Mouse (Mus musculus) bone marrow, adult 2 months (tissue): ENCODE results near the gene Nubp2. TPM values are rescaled to one million over a fixed set of nuclear protein-coding genes. Genes with fewer than 3 reads are reported as not detected.

Experiments used
- H3K27ac ChIP-seq: fragments of 200-500 bp; 2 replicates; pipeline ENCODE4 v1.5.1; 2012; ENCODE audit warnings: low read depth, mild to moderate bottlenecking, control low read depth, inconsistent platforms, low read length; ENCODE audit not compliant: control insufficient read depth, poor library complexity, insufficient read depth
- H3K4me1 ChIP-seq: fragments of 200-500 bp; 2 replicates; pipeline ENCODE4 v1.6.1; 2011; ENCODE audit warnings: low read length; ENCODE audit not compliant: control insufficient read depth, insufficient read depth
- H3K4me3 ChIP-seq: fragments of 200-500 bp; replicated peaks from 2 replicates; pipeline ENCODE3; 2011; ENCODE audit warnings: mild to moderate bottlenecking, low read depth, low read length, control low read depth; ENCODE audit not compliant: control insufficient read depth
- CTCF ChIP-seq: fragments of 200-500 bp; IDR thresholded peaks from 2 replicates; pipeline ENCODE4 v1.5.1; 2011; ENCODE audit warnings: low read length, control low read depth; ENCODE audit not compliant: control insufficient read depth, insufficient read depth
- POLR2A ChIP-seq: fragments of 200-500 bp; IDR thresholded peaks from 2 replicates; pipeline ENCODE4 v1.6.1; 2011; ENCODE audit warnings: low read depth, mild to moderate bottlenecking, control low read depth, low read length, borderline replicate concordance; ENCODE audit not compliant: control insufficient read depth
- WGBS: fragments of 180-500 bp; shearing (Covaris S2); methylation state at CpG from one replicate; pipeline ENCODE4 v1.1.7; 2018; 5-methylcytosine and 5-hydroxymethylcytosine counted together
- polyA plus RNA-seq: library from polyadenylated mRNA; stranded (reverse); fragments of >200 nt; gene quantifications from 2 replicates; pipeline ENCODE4 v1.2.4, GENCODE M21; 2011; ENCODE audit warnings: low replicate concordance; ENCODE audit not compliant: missing spikeins, insufficient read depth, insufficient read length

Nubp2 gene
- polyA plus RNA-seq, 1 experiment = 45.6 TPM

GRCm38 (mm10) chr17:24839842-24840241 is 46.3 kb downstream of the Nubp2 start, which contains the start of gene Hagh:
Gene Hagh (plus strand): TSS chr17:24840143.
- H3K4me1 ChIP-seq = no peaks in the 10 kb centered on the region
- WGBS = 77% methylated on average over 8 of the region's 8 CpGs
- no peak within 1 kb of the TSS for H3K27ac ChIP-seq
- no peak within 1 kb of the TSS for H3K4me3 ChIP-seq
- TF ChIP-seq POLR2A (no peak), CTCF (no peak)

Other genes starting within 250 kb of the Nubp2 start
- 5.2 and 5.9 TPM in 2 replicates for gene Slc9a3r2, start 236.0 kb downstream of the Nubp2 start, polyA plus RNA-seq
- not detected in 2 replicates for gene Npw, start 227.9 kb downstream of the Nubp2 start, polyA plus RNA-seq
- 19.6 and 29.3 TPM in 2 replicates for gene Zfp598, start 216.7 kb downstream of the Nubp2 start, polyA plus RNA-seq
- gene Syngr3, start 196.4 kb downstream of the Nubp2 start, polyA plus RNA-seq = not detected in 2 replicates
- 19.3 and 42.9 TPM in 2 replicates for gene Gfer, start 190.2 kb downstream of the Nubp2 start, polyA plus RNA-seq
- gene Noxo1, start 190.1 kb downstream of the Nubp2 start, polyA plus RNA-seq = 2.1 and 2.5 TPM in 2 replicates
- gene Tbl3, start 178.7 kb downstream of the Nubp2 start, polyA plus RNA-seq = 19.4 and 28.1 TPM in 2 replicates
- gene Rnf151, start 168.3 kb downstream of the Nubp2 start, polyA plus RNA-seq = not detected in 2 replicates
- 828 and 1,146 TPM in 2 replicates for gene Rps2, start 168.2 kb downstream of the Nubp2 start, polyA plus RNA-seq
- 150 and 172 TPM in 2 replicates for gene Ndufb10, start 161.9 kb downstream of the Nubp2 start, polyA plus RNA-seq
- gene Rpl3l, start 158.5 kb downstream of the Nubp2 start, polyA plus RNA-seq = 2.5 TPM in 1 of 2 replicates, not detected in the other
- gene Msrb1, start 149.7 kb downstream of the Nubp2 start, polyA plus RNA-seq = 106 and 309 TPM in 2 replicates
- 2.2 TPM in 1 of 2 replicates, not detected in the other for gene Hs3st6, start 133.4 kb downstream of the Nubp2 start, polyA plus RNA-seq
- gene Meiob, start 82.1 kb downstream of the Nubp2 start, polyA plus RNA-seq = 0.77 TPM in 1 of 2 replicates, not detected in the other
- 92.4 and 146 TPM in 2 replicates for gene Hagh, start 46.2 kb downstream of the Nubp2 start, polyA plus RNA-seq
- gene Fahd1, start 36.0 kb downstream of the Nubp2 start, polyA plus RNA-seq = 51.5 and 67.1 TPM in 2 replicates
- not detected in 2 replicates for gene Igfals, start 20.4 kb downstream of the Nubp2 start, polyA plus RNA-seq
- gene Spsb3, start 294 bp upstream of the Nubp2 start, polyA plus RNA-seq = 37.8 and 47.2 TPM in 2 replicates
- 8.2 and 35.6 TPM in 2 replicates for gene Eme2, start 8.7 kb upstream of the Nubp2 start, polyA plus RNA-seq
- 23.4 and 43.9 TPM in 2 replicates for gene Mrps34, start 8.8 kb upstream of the Nubp2 start, polyA plus RNA-seq
- gene Nme3, start 10.2 kb upstream of the Nubp2 start, polyA plus RNA-seq = 51.7 and 64.3 TPM in 2 replicates
- gene Mapk8ip3, start 50.6 kb upstream of the Nubp2 start, polyA plus RNA-seq = 51.0 and 96.3 TPM in 2 replicates
- gene Jpt2, start 74.3 kb upstream of the Nubp2 start, polyA plus RNA-seq = 12.2 and 31.5 TPM in 2 replicates
- gene Cramp1l, start 129.4 kb upstream of the Nubp2 start, polyA plus RNA-seq = 9.1 and 15.8 TPM in 2 replicates
- 65.1 and 72.5 TPM in 2 replicates for gene Ift140, start 129.7 kb upstream of the Nubp2 start, polyA plus RNA-seq
- 2.5 and 4.6 TPM in 2 replicates for gene Tmem204, start 197.2 kb upstream of the Nubp2 start, polyA plus RNA-seq
- gene Telo2, start 229.6 kb upstream of the Nubp2 start, polyA plus RNA-seq = 19.5 and 30.4 TPM in 2 replicates
- 1.4 TPM in 1 of 2 replicates, not detected in the other for gene Ptx4, start 234.4 kb upstream of the Nubp2 start, polyA plus RNA-seq
- gene Clcn7, start 247.0 kb upstream of the Nubp2 start, polyA plus RNA-seq = 17.0 and 21.9 TPM in 2 replicates